Mouse (Mus musculus): ENCODE measurements around the gene Gm43951. TPM values are rescaled to one million over a fixed set of nuclear protein-coding genes. Genes with fewer than 3 reads are reported as not detected.
A peak's percentile ranks its signal among the peaks of the same experiment; 100 is the strongest.

Gene Gm43951
- polyA plus RNA-seq (2011; ENCODE audit: insufficient read depth, insufficient read length, low replicate concordance, missing spikeins): 0.90 and 1.2 TPM in 2 replicates

DNA sequence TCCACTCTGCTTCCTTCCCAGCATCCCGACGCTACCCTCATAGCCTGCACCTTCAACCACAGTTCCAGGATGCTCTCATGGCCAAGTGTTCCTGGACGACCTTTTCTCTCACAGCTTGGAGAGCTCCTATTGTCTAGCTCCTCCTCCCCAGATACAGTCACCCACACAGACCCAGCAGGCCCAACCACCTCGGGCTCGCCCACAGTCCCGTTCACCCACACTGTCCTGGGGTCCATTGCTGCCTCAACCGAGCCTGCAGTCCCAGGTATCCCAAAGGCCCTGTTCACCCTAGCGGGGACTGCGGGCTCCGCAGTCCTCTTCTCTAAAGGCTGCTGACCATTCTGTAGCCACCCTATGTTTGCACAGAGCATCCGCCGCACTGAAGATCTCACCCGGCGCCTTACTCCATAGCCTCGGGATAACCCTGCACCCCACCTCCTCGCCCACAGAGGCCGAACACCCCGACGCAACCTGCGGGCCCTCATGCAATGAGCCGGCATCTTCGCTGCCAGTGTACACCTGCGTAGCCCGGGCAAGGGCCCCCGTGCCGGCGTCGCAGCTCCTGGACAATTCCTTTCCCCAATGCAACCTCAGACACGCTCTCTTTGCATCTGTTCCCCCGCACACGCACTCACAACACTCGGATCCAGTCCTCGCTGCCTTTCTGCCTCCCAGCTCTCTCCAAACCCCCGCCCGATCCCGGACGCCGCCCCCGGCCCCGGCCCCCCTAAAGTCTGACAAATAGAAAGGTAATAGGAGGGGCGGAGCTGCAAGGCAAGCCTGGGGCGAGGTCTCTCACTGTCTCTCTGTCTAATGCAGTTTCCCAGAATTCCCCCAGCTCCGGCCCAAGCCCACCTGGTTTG lies at the start of gene Gm43951:
Gm43951 (minus strand) TSS at position 500 of the 863 bp plus-strand sequence.
- WGBS: 2% methylated on average over 43 of the region's 43 CpGs
- Histone ChIP-seq H3K27ac (ENCODE audit: control insufficient read depth, insufficient read depth, low read depth, low read length, poor library complexity) (peak within 1 kb of the TSS; percentile 43), H3K4me3 (replicated peaks; ENCODE audit: control insufficient read depth, low read depth, low read length) (peak within 1 kb of the TSS; percentile 99), H3K4me1 (ENCODE audit: control insufficient read depth, insufficient read depth, low read length) (peaks cover 7% of the 10 kb centered on the region)
- TF ChIP-seq CTCF (IDR thresholded peaks at IDR 0.05; ENCODE audit: control insufficient read depth, insufficient read depth, low read length): no peak
- TF ChIP-seq POLR2A (IDR thresholded peaks at IDR 0.05; ENCODE audit: borderline replicate concordance, control insufficient read depth, low read depth, low read length): no peak; the same call in 1 of the 2 replicates

- peaks cover 3% of the 10 kb centered on the region; the same call in 1 of the 2 replicates for H3K4me1 ChIP-seq (ENCODE audit: control insufficient read depth, insufficient read depth, low read length)
- TF ChIP-seq CTCF (IDR thresholded peaks at IDR 0.05; ENCODE audit: control insufficient read depth, insufficient read depth, low read length) (no peak), POLR2A (IDR thresholded peaks at IDR 0.05; ENCODE audit: borderline replicate concordance, control insufficient read depth, low read depth, low read length) (no peak)
- no peak overlapping the region for H3K4me3 ChIP-seq (replicated peaks; ENCODE audit: control insufficient read depth, low read depth, low read length)
- WGBS: 74% methylated on average over 2 of the region's 2 CpGs
- H3K27ac ChIP-seq (ENCODE audit: control insufficient read depth, insufficient read depth, low read depth, low read length, poor library complexity): no peak overlapping the region
Measured at GRCm38 (mm10) chr11:72256441-72256840, 49.8 kb upstream of the Gm43951 start.

DNA sequence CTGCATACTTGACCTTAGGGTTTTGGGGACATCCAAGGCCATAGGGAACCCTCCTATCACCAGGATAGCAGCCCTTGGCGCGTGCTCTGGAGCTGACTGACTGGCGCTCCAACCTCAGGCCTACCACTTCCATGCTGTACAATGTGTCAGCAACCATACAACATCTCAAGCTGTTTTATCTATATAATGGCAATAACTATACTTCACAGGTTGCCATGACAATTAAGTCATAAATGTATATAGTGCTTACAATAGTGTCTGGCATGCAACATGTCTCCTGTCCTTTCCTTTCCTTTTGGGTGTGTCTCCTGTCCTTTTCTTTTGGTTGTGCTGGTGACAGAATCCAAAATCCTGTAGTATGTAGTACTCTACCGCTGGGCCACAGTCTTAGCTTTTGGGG lies 49.0 kb upstream of the Gm43951 start:
- 91% methylated on average over 4 of the region's 4 CpGs for WGBS
- TF ChIP-seq POLR2A (IDR thresholded peaks at IDR 0.05; ENCODE audit: borderline replicate concordance, control insufficient read depth, low read depth, low read length) (no peak), CTCF (IDR thresholded peaks at IDR 0.05; ENCODE audit: control insufficient read depth, insufficient read depth, low read length) (no peak)
- H3K4me1 ChIP-seq (ENCODE audit: control insufficient read depth, insufficient read depth, low read length): peaks cover 3% of the 10 kb centered on the region; the same call in 1 of the 2 replicates
- H3K4me3 ChIP-seq (replicated peaks; ENCODE audit: control insufficient read depth, low read depth, low read length): no peak overlapping the region
- no peak overlapping the region for H3K27ac ChIP-seq (ENCODE audit: control insufficient read depth, insufficient read depth, low read depth, low read length, poor library complexity)

DNA sequence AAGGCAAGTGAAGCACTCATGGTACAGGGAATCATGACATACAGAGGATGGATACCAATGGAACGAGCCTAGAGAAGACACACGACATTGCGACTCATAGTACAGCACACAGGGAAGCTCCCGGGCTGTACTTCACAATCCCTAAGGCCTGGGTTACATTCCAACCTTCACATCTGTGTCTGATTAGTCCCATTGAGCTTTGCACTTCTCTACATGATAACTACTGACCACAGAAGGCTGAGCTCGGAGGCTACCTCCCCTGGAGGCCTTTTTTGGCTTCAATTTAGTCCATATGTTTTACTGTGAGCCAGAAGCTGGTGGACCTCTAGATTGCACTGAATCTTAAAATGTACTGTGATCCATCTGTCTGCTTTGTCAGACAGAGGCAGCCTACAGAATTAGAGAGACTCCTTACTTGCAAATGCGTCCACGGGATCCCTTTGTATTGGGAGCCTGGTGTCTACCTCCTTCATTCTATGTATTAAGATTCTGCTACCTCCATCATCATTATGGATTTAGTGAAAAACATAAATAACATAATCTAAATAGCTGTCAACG lies 38.6 kb upstream of the Gm43951 start:
- Histone ChIP-seq H3K4me3 (replicated peaks; ENCODE audit: control insufficient read depth, low read depth, low read length) (no peak overlapping the region), H3K4me1 (ENCODE audit: control insufficient read depth, insufficient read depth, low read length) (no peaks in the 10 kb centered on the region), H3K27ac (ENCODE audit: control insufficient read depth, insufficient read depth, low read depth, low read length, poor library complexity) (no peak overlapping the region)
- TF ChIP-seq POLR2A (IDR thresholded peaks at IDR 0.05; ENCODE audit: borderline replicate concordance, control insufficient read depth, low read depth, low read length): no peak
- TF ChIP-seq CTCF (IDR thresholded peaks at IDR 0.05; ENCODE audit: control insufficient read depth, insufficient read depth, low read length): no peak
- WGBS: 82% methylated on average over 8 of the region's 8 CpGs

DNA sequence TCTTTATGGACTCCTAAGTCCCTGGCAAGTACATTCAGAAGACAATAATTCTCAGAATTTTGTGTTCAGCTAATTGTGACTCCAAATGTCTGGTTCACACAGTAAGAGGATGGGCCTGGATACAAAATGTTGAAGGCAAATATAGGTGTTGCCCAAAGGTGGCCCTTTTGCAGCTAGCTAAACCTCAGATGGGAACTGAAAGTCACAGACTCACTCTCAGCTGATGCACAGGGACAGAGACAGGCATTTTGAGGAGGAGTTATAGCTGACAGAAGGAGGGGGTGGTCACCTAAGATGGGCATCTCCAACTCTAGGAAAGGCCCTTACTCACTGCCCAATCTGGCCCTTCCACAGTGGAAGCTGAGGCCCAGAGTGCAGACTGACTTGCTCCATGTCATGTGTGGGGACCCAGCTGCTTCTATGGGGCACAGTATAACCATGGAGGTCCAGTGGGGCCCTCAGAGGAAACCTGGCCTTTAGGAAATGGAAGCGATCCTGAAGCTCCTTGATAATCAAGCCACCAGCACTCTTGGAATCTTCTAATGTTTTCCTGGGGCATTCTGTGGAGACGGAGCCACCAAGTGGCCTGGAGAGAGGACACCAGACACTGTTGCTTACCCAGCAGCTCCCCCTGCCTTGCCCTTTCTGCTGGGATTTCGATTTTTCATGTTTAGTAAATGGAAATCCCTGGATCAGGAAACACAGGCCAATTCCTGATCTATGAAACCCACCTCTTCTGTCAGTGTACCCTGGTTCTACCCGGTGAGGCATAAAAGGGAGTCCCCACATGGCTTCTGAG lies 33.6 kb upstream of the Gm43951 start:
- no peak overlapping the region for H3K4me3 ChIP-seq (replicated peaks; ENCODE audit: control insufficient read depth, low read depth, low read length)
- H3K27ac ChIP-seq (ENCODE audit: control insufficient read depth, insufficient read depth, low read depth, low read length, poor library complexity): no peak overlapping the region
- H3K4me1 ChIP-seq (ENCODE audit: control insufficient read depth, insufficient read depth, low read length): no peaks in the 10 kb centered on the region
- TF ChIP-seq CTCF (IDR thresholded peaks at IDR 0.05; ENCODE audit: control insufficient read depth, insufficient read depth, low read length) (no peak), POLR2A (IDR thresholded peaks at IDR 0.05; ENCODE audit: borderline replicate concordance, control insufficient read depth, low read depth, low read length) (no peak)
- 64% methylated on average over 4 of the region's 4 CpGs for WGBS

DNA sequence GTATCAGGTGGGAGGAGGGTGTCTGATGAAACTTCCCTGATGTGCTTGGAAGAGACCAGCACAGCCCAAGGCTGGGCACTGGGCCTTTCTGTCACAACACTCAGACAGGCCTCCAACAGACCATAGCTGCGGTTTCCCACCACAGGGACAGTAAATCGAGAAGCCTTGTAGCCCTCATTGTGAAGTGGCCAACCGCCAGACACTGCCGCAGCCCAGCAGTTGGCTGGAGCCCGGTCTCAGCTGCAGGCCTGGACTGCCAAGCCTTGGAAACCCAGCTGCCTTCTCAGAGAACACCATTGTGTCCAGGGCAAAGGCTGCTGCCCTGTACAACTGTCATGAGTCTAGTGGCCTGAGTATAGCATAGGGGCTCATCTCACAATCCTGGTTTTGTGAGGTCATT lies 27.4 kb upstream of the Gm43951 start:
- H3K27ac ChIP-seq (ENCODE audit: control insufficient read depth, insufficient read depth, low read depth, low read length, poor library complexity): no peak overlapping the region
- no peaks in the 10 kb centered on the region for H3K4me1 ChIP-seq (ENCODE audit: control insufficient read depth, insufficient read depth, low read length)
- H3K4me3 ChIP-seq (replicated peaks; ENCODE audit: control insufficient read depth, low read depth, low read length): no peak overlapping the region
- TF ChIP-seq CTCF (IDR thresholded peaks at IDR 0.05; ENCODE audit: control insufficient read depth, insufficient read depth, low read length): no peak
- TF ChIP-seq POLR2A (IDR thresholded peaks at IDR 0.05; ENCODE audit: borderline replicate concordance, control insufficient read depth, low read depth, low read length): no peak
- WGBS: 61% methylated on average over 5 of the region's 5 CpGs

- TF ChIP-seq POLR2A (IDR thresholded peaks at IDR 0.05; ENCODE audit: borderline replicate concordance, control insufficient read depth, low read depth, low read length): no peak
- no peak for TF ChIP-seq CTCF (IDR thresholded peaks at IDR 0.05; ENCODE audit: control insufficient read depth, insufficient read depth, low read length)
- Histone ChIP-seq H3K4me1 (ENCODE audit: control insufficient read depth, insufficient read depth, low read length) (no peaks in the 10 kb centered on the region), H3K4me3 (replicated peaks; ENCODE audit: control insufficient read depth, low read depth, low read length) (no peak overlapping the region), H3K27ac (ENCODE audit: control insufficient read depth, insufficient read depth, low read depth, low read length, poor library complexity) (no peak overlapping the region)
- 67% methylated on average over 1 of the region's 1 CpGs for WGBS
Measured at GRCm38 (mm10) chr11:72232991-72233390, 26.4 kb upstream of the Gm43951 start.

- Histone ChIP-seq H3K4me3 (replicated peaks; ENCODE audit: control insufficient read depth, low read depth, low read length) (no peak overlapping the region), H3K4me1 (ENCODE audit: control insufficient read depth, insufficient read depth, low read length) (no peaks in the 10 kb centered on the region), H3K27ac (ENCODE audit: control insufficient read depth, insufficient read depth, low read depth, low read length, poor library complexity) (no peak overlapping the region)
- WGBS: 80% methylated on average over 7 of the region's 7 CpGs
- TF ChIP-seq CTCF (IDR thresholded peaks at IDR 0.05; ENCODE audit: control insufficient read depth, insufficient read depth, low read length) (no peak), POLR2A (IDR thresholded peaks at IDR 0.05; ENCODE audit: borderline replicate concordance, control insufficient read depth, low read depth, low read length) (no peak)
Measured at GRCm38 (mm10) chr11:72232068-72232467, 25.4 kb upstream of the Gm43951 start.

Measured in bone marrow, adult 2 months (tissue).